Mouse (Mus musculus): ENCODE data around the gene Coro1a.

The Coro1a gene

DNA sequence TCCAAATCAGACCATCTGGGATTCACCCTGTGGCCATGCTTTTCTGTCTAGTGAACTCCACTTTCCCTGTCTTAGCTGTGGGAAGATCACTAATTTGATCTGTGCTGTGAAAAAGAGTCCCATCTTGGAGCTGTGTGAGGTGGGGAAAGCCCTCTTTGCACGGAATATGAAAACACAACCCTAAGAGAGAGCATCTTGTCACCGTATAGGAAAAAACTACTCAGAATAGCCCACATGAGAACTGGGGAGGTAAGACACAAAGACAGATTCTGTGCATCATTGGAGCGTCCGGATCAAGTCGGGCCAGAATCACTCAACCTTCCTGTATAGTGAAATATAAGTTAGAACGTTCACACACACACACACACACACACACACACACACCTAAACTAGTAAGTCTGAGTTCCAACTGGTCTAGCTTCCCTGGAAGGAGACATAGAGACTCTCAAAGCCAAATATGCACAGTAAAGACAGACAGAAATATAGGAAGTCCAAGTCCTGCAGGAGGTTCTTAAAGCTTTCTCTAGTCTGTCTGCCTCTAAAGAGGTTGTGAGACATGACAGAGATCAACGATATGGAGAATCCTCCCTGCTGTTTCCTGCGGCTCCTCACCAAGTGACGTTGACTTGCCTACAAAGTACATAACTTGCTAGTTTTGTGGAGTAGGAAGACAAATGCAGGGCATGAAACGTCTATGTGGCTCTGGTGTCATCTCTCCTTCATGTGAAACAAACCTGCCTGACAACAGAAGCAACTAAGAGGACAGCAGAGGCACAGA is 777 bp upstream of the Coro1a start:
- no peak for ATAC-seq (ENCODE audit: low TSS enrichment)

DNA sequence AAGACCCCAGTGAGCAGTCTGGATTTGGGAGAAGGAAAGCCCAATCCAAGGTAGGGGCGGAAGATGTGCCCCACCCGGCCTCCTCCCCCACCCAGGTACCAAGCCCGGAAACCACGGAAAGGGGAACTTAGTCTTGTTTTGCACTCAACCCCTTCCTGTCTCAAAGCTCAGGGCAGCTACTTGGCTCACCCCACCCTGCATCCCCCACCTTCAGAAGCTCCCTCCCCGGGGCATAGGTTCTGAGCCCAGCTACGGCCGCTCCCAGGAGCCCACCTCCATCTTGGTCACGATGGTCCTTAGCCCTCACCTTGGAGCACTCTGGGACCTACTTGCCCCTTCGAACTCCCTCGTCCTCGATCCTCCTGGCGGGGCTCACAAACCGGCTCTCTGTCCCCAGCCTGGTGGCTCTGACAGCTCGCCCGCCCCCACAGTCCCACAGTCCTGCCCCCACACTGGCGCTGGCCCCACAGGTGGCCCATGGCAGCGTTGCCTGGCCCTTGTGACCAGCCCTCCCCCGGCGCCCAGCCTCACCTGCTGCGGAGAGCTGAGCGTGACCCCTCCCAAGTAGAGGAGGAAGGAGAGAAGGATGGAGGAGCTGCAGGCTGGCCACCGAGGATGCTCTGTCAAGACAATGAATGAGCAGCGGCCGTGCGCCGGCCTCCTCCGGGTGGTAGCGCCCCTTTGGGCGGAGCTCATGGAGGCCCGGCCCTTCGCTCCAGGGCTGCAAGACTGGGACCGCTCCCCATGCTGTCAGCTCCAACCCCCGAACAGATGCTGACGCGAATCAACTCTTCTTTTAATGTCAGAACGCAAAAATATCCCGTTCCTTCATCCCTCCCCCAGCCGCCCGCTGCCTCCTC is 3.2 kb downstream of the Coro1a start:
- peak; percentile 83 for ATAC-seq (ENCODE audit: low TSS enrichment)

DNA sequence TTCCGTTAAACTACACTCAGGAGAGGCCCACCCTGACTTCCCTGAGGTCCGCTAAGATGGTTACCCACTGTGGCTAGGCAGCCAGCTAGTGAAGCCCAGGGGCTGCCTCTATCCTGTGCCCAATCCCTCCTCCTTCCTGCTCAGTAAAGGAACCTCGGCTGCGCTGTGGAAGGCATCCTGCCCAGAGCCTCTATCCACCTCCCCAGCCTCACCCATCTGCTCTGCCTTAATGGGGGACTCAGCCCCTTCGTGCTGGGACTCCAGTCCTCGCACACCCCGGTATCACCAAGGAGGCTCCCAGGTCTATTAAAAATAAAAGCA is 3.9 kb downstream of the Coro1a start:
- 0 out of 2 replicates have a peak, but pooled peaks have one; percentile 21 for ATAC-seq (ENCODE audit: low TSS enrichment)

- no peak for ATAC-seq (ENCODE audit: low TSS enrichment)
These were observed 4.5 kb downstream of the Coro1a start for GRCm38 (mm10) chr7:126702861-126703756.

DNA sequence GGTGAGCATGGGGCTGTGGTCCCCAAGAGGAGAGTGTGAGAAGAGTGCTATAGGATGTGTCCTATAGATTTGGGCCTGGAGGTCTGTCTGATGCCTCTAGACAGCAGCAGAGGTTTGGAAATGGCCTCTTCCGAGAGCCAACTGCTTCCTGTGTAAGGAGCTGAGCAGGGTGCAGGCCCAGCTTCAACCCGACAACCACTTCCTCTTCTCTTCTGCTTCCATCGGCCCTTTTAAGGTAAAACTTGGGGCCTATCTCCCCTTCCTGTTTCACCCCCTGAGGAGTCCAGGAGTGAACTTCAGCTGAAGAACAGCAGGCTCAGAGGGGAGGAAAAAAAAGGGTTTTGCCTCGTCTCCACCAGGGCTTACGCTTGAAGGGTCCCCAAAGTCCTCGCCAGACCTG is 5.2 kb downstream of the Coro1a start:
- ATAC-seq (ENCODE audit: low TSS enrichment): no peak

- no peak for ATAC-seq (ENCODE audit: low TSS enrichment)
These were observed 5.8 kb downstream of the Coro1a start for GRCm38 (mm10) chr7:126701559-126702357.

- ATAC-seq (ENCODE audit: low TSS enrichment): 0 out of 2 replicates have a peak, but pooled peaks have one; percentile 26
These were observed 6.5 kb downstream of the Coro1a start for GRCm38 (mm10) chr7:126701070-126701469.

DNA sequence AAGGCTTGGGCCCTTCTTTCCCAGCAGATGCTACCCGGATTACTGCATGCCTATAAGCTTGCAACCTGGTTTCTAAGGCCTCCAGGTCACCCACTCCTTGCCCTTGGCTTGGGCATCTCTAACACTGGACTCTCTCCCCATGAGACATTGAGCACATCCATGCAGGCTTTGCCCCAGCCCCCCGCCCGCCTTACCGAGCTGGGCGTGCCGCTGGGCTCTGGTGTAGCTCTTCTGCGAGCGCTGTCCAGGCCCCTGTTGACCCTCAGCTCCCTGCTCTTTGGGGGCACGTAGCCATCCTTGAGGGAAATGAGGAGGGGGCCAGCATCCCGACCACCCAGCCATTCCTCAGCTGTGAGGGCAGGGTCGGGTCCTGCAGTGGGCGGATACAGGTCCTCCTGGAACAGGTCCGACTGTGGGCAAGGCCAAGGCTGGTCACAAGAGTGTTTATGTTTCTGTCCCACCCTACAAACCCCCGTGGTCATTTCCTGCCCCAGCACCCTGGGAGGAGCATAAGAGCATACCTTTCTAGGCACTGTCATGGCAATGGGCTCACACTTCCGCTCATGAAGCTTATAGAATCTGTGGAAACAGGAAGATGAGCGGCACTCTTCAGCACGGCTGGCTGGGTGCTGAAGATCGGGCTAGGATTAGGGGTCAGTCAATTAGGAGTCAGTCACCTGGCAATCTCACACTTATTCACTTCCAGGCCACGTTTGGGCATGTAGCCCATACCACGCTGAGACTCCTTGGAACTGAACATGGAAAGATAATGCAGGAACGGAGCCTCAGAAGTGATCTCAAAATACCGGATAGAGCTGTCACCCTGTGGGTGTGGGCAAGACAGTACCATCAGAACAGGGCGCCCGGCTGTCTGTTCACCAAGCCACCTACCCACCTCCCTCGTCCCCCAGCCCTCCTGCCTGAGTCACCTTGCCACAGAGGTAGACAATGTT is 7.2 kb downstream of the Coro1a start:
- no peak for ATAC-seq (ENCODE audit: low TSS enrichment)

GRCm38 (mm10) chr7:126697838-126698237 is 9.7 kb downstream of the Coro1a start:
- no peak for ATAC-seq (ENCODE audit: low TSS enrichment)

GRCm38 (mm10) chr7:126696886-126697285 is 10.7 kb downstream of the Coro1a start:
- no peak for ATAC-seq (ENCODE audit: low TSS enrichment)

GRCm38 (mm10) chr7:126696303-126696702 is 11.3 kb downstream of the Coro1a start:
- ATAC-seq (ENCODE audit: low TSS enrichment): no peak

- peak; percentile 92 for ATAC-seq (ENCODE audit: low TSS enrichment)
These were observed 11.9 kb downstream of the Coro1a start, which contains the start of gene Slx1b for GRCm38 (mm10) chr7:126695631-126696207. Slx1b (minus strand) TSS chr7:126695784.

GRCm38 (mm10) chr7:126695210-126695611 is 12.4 kb downstream of the Coro1a start, which contains the start of gene Bola2:
Bola2 (plus strand) TSS chr7:126695401.
- ATAC-seq (ENCODE audit: low TSS enrichment): peak; percentile 35; the same call in 1 of the 2 replicates

GRCm38 (mm10) chr7:126694441-126695051 is 13.0 kb downstream of the Coro1a start:
- ATAC-seq (ENCODE audit: low TSS enrichment): no peak

GRCm38 (mm10) chr7:126693781-126694180 is 13.8 kb downstream of the Coro1a start:
- no peak for ATAC-seq (ENCODE audit: low TSS enrichment)

- no peak for ATAC-seq (ENCODE audit: low TSS enrichment)
These were observed 14.3 kb downstream of the Coro1a start for GRCm38 (mm10) chr7:126693256-126693655.

- ATAC-seq (ENCODE audit: low TSS enrichment): no peak
These were observed 15.2 kb downstream of the Coro1a start for GRCm38 (mm10) chr7:126692426-126692825.

DNA sequence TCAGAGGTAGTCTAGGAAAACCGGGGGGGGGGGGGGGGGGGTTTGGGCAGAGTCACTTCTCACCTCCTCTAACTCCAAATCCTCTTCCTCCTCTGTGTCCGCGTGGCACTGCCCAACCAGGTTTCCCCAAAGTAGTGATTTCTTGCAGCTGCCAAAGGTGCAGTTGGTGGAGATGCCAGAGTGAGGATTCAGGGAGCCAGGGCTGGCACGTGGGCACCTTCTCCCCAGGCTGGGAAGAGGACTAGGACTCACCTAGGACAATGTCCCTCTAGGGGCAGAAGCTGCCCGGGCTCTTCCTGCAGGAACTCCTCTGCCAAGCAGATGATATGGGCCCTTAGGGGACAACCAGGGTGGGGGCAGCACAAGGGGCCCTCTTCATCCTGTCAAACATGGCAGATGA is 15.9 kb downstream of the Coro1a start:
- no peak for ATAC-seq (ENCODE audit: low TSS enrichment)

- no peak for ATAC-seq (ENCODE audit: low TSS enrichment)
These were observed 16.9 kb downstream of the Coro1a start for GRCm38 (mm10) chr7:126690737-126691136.
